Mouse (Mus musculus): ENCODE measurements around the gene Zbbx. TPM values are rescaled to one million over a fixed set of nuclear protein-coding genes. Genes with fewer than 3 reads are reported as not detected.

The Zbbx gene
- total RNA-seq (2021): 1 to 10 TPM; 3.4 to 5.5 TPM
- long read RNA-seq: 0 reads

- DNase-seq (ENCODE audit: low spot score in 2 of 2): peak; percentile 75 to 82
Observed at GRCm38 (mm10) chr3:75164838-75165496, at the start of gene Zbbx. Gene Zbbx (minus strand): TSS chr3:75165034.

- peak; percentile 37 to 66 for DNase-seq (ENCODE audit: low spot score in 2 of 2)
Observed at GRCm38 (mm10) chr3:75202808-75203503, 38.1 kb upstream of the Zbbx start.

GRCm38 (mm10) chr3:75182606-75183005 is 17.8 kb upstream of the Zbbx start:
- DNase-seq (ENCODE audit: low spot score in 2 of 2): no peak

GRCm38 (mm10) chr3:75141876-75142275 is 23.0 kb downstream of the Zbbx start:
- DNase-seq (ENCODE audit: low spot score in 2 of 2): no peak

- peak in 1 of 2 experiments; percentile 15 for DNase-seq (ENCODE audit: low spot score in 2 of 2)
Observed at GRCm38 (mm10) chr3:75104867-75105266, 60.0 kb downstream of the Zbbx start.

GRCm38 (mm10) chr3:75085762-75086161 is 79.1 kb downstream of the Zbbx start:
- no peak for DNase-seq (ENCODE audit: low spot score in 2 of 2)

- no peak for DNase-seq (ENCODE audit: low spot score in 2 of 2)
Observed at GRCm38 (mm10) chr3:75078906-75079305, 85.9 kb downstream of the Zbbx start.

- DNase-seq (ENCODE audit: low spot score in 2 of 2): peak in 1 of 2 experiments; percentile 40
Observed at GRCm38 (mm10) chr3:75009701-75010100, 155.1 kb downstream of the Zbbx start.

Other genes with a start within 250 kb of the Zbbx start
- not detected for gene Serpini2, start 105.0 kb upstream of the Zbbx start, total RNA-seq (2021)

Data from layer of hippocampus, adult 18-20 months (tissue).